Mouse (Mus musculus): ENCODE results near the gene Ugt1a5. TPM values are rescaled to one million over a fixed set of nuclear protein-coding genes. Genes with fewer than 3 reads are reported as not detected.
"Not testable (repeated sequence)": the region's sequence is repeated elsewhere in the genome, so short reads cannot be mapped to it uniquely, and the experiment has no call there.

The Ugt1a5 gene
- polyA plus RNA-seq, 1 experiment from 2014 or later = 0.05 TPM

DNA sequence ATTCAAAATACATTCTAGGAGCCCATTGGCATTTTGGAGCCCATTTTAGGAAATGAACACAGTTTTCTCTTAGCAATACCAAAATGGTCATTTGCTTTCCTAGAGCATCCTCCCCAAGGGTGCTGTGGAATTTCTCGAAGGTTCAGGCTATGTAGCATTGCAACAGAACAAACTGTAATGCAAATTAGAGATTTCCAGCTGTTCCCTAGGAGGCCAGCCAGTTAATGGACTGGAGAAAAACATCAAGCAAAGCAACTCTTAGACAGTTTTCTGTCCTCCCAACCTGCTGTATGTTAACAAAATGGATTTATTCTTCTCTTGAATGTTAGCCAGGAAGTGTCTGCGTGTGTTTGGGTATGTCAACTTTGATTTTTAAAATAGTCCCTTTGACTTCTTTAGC lies 29.2 kb upstream of the Ugt1a5 start:
- Histone ChIP-seq H3K4me2 (ENCODE audit: low read depth, low read length) (no peak overlapping the region), H3K4me3 (ENCODE audit: low read depth, low read length) (no peak overlapping the region), H3K27me3 (ENCODE audit: control insufficient read depth, insufficient read depth, low read depth, low read length) (no peaks in the 10 kb centered on the region), H3K4me1 (ENCODE audit: control insufficient read depth, low read depth, low read length) (peaks cover 6% of the 10 kb centered on the region), H3K9me3 (replicated peaks; ENCODE audit: control insufficient read depth, low read length) (no peaks in the 10 kb centered on the region), H3K27ac (ENCODE audit: low read length) (no peak overlapping the region), H3K36me3 (ENCODE audit: control insufficient read depth, insufficient read depth) (no peaks in the 10 kb centered on the region), H3K9ac (ENCODE audit: low read depth, low read length) (no peak overlapping the region)
- WGBS (ENCODE audit: insufficient replicate concordance) = 51% methylated on average over 2 of the region's 2 CpGs
- no peak for ATAC-seq (ENCODE audit: low read depth)

DNA sequence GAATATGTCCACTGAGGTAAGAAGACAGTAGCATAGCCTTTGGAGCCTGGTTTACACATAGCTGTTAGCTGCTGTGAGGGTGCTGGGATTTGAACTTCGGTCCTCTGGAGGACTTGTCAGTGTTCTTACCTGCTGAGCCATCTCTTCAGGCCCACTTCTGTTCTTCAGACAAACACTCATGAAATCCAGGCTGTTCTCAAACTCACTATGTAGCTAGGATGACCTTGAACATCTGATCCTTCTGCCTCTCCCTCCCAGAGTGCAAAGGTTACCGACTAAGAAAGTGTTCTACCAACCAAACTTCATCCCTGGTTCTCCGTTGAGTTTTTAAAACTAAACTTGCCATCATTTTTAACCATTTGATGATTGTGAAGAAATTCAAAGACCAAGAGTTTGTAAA lies 28.5 kb upstream of the Ugt1a5 start:
- no peaks in the 10 kb centered on the region for H3K36me3 ChIP-seq (ENCODE audit: control insufficient read depth, insufficient read depth)
- no peak for ATAC-seq (ENCODE audit: low read depth)
- no peak overlapping the region for H3K4me3 ChIP-seq (ENCODE audit: low read depth, low read length)
- H3K9ac ChIP-seq (ENCODE audit: low read depth, low read length) = no peak overlapping the region
- peaks cover 6% of the 10 kb centered on the region for H3K4me1 ChIP-seq (ENCODE audit: control insufficient read depth, low read depth, low read length)
- no peak overlapping the region for H3K4me2 ChIP-seq (ENCODE audit: low read depth, low read length)
- WGBS (ENCODE audit: insufficient replicate concordance) = 65% methylated on average over 3 of the region's 3 CpGs
- no peaks in the 10 kb centered on the region for H3K9me3 ChIP-seq (replicated peaks; ENCODE audit: control insufficient read depth, low read length)
- no peak overlapping the region for H3K27ac ChIP-seq (ENCODE audit: low read length)
- H3K27me3 ChIP-seq (ENCODE audit: control insufficient read depth, insufficient read depth, low read depth, low read length) = no peaks in the 10 kb centered on the region

DNA sequence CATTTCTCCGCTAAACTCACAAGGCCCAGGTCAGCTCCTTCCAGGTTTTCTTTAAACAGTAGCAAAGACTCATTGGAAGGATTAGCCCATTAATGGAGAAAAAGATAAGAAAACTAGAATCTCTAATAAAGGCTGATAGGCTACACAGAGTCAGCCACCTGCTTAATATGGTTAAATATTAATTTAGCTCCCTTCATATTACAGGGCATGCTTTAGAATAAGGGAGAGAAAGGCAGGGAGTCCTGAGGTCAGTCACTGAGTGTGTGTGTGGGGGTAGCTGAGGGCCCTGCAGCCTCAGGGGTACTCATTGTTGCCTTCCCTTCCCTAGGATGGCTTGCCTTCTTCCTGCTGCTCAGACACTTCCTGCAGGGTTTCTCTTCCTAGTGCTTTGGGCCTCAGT lies 27.7 kb upstream of the Ugt1a5 start:
- Histone ChIP-seq H3K27me3 (ENCODE audit: control insufficient read depth, insufficient read depth, low read depth, low read length) (no peaks in the 10 kb centered on the region), H3K4me3 (ENCODE audit: low read depth, low read length) (no peak overlapping the region), H3K4me2 (ENCODE audit: low read depth, low read length) (no peak overlapping the region), H3K9ac (ENCODE audit: low read depth, low read length) (no peak overlapping the region), H3K27ac (ENCODE audit: low read length) (no peak overlapping the region), H3K4me1 (ENCODE audit: control insufficient read depth, low read depth, low read length) (peaks cover 6% of the 10 kb centered on the region), H3K36me3 (ENCODE audit: control insufficient read depth, insufficient read depth) (no peaks in the 10 kb centered on the region), H3K9me3 (replicated peaks; ENCODE audit: control insufficient read depth, low read length) (no peaks in the 10 kb centered on the region)
- ATAC-seq (ENCODE audit: low read depth) = no peak
- WGBS (ENCODE audit: insufficient replicate concordance) = 71% methylated on average over 1 of the region's 1 CpGs

DNA sequence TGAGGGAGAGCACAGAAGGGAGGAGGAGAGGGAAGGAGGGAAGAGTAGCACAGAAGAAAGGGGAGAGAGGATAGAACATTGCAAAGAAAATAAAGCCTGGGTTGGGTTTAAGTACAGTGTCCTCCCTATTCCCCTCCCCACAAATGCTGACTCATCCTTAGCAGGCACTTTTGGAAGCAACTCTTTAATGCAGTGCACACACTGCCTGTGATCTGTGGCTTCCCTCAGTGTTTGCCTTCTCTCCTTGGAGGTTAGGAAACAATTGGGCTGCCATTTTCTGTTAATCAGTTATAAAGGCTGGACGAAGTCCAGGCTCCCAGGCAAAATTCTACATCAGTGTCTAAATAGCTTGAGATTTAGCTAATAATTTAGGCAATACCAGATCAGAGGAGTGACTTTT lies 25.3 kb upstream of the Ugt1a5 start:
- H3K27ac ChIP-seq (ENCODE audit: low read length); H3K4me2 ChIP-seq (ENCODE audit: low read depth, low read length); H3K9me3 ChIP-seq (replicated peaks; ENCODE audit: control insufficient read depth, low read length); H3K36me3 ChIP-seq (ENCODE audit: control insufficient read depth, insufficient read depth); H3K27me3 ChIP-seq (ENCODE audit: control insufficient read depth, insufficient read depth, low read depth, low read length); H3K9ac ChIP-seq (ENCODE audit: low read depth, low read length); H3K4me3 ChIP-seq (ENCODE audit: low read depth, low read length); H3K4me1 ChIP-seq (ENCODE audit: control insufficient read depth, low read depth, low read length): not testable (repeated sequence)
- WGBS (ENCODE audit: insufficient replicate concordance) = 20% methylated on average over 1 of the region's 1 CpGs
- ATAC-seq (ENCODE audit: low read depth) = peak; percentile 96

DNA sequence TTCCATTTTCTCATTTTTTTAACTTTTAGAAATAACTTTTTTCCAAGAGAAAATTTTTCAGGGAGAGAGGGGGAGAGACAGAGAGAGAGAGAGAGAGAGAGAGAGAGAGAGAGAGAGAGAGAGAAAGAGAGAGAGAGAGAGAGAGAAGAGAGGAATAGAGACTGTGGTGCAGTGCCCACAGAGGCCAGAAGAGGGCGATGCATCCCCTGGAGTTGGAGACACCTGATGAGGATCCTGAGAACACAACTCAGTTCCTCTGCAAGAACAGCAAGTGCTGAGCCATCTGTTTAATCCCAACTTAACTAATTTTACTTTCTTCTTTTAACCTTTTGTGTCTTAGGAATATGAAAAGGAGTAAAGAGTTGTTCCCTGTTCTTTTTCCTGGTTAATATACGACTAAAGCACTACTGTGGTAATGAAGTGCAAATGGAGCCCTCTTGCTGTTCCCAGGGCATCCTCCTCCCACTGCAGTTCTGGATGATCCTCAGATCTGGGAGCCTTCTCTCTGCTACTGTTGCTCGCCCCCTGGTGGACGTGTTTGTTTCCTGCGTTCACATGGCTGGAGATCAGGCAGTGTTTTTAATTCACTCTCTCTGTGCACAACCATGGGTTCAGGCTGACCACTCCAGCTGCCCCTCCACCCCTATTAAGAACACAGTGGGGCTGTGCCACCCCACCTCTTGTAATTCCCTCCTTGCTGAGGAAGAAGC lies 21.7 kb upstream of the Ugt1a5 start:
- ATAC-seq (ENCODE audit: low read depth); H3K4me3 ChIP-seq (ENCODE audit: low read depth, low read length); H3K27me3 ChIP-seq (ENCODE audit: control insufficient read depth, insufficient read depth, low read depth, low read length); H3K4me1 ChIP-seq (ENCODE audit: control insufficient read depth, low read depth, low read length); H3K9ac ChIP-seq (ENCODE audit: low read depth, low read length); H3K27ac ChIP-seq (ENCODE audit: low read length); H3K36me3 ChIP-seq (ENCODE audit: control insufficient read depth, insufficient read depth); H3K4me2 ChIP-seq (ENCODE audit: low read depth, low read length); H3K9me3 ChIP-seq (replicated peaks; ENCODE audit: control insufficient read depth, low read length): not testable (repeated sequence)
- WGBS (ENCODE audit: insufficient replicate concordance) = 3% methylated on average over 5 of the region's 5 CpGs

DNA sequence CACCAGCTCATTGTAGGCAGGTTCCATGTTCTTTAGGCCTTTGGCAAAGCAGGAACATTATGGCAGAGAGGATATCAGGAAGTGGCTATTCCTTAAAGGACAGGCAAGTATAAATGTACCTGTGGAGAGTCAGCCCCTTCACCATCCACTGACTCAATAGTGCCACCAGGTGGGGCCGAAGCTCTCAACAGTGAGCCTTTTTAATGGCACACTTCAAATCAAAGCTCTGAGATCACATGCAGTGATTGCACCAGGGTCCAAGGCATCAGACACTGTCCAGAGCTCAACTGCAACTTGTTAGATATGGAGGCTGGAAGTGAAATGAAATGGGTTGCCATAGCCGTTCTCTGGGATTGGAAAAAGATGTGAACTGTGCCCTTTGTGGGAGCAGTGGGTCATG lies 20.5 kb upstream of the Ugt1a5 start:
- not testable (repeated sequence) for H3K27ac ChIP-seq (ENCODE audit: low read length); H3K36me3 ChIP-seq (ENCODE audit: control insufficient read depth, insufficient read depth); H3K9me3 ChIP-seq (replicated peaks; ENCODE audit: control insufficient read depth, low read length); H3K9ac ChIP-seq (ENCODE audit: low read depth, low read length); H3K4me1 ChIP-seq (ENCODE audit: control insufficient read depth, low read depth, low read length); ATAC-seq (ENCODE audit: low read depth); H3K27me3 ChIP-seq (ENCODE audit: control insufficient read depth, insufficient read depth, low read depth, low read length); H3K4me3 ChIP-seq (ENCODE audit: low read depth, low read length); H3K4me2 ChIP-seq (ENCODE audit: low read depth, low read length)
- WGBS (ENCODE audit: insufficient replicate concordance) = 49% methylated on average over 2 of the region's 2 CpGs

DNA sequence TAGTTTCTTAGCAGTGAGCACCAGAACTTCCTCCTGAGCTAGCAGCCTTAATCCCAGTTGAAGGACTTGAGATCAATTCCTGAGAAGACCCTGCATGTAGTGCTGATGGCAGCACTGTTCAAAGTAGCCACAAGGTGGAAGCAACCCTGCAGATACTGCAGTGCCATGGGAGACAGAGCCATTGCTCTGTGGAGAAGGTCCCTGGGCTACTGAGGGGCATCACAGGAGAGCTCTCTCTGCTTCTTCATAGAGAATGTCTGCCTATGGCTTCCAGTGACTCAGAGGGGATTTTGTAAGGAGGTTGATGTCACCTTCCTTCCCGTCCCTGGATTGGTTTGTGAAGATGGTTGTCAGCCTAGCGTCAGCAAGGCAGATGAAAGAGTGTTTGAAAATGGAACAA lies 15.7 kb upstream of the Ugt1a5 start:
- H3K36me3 ChIP-seq (ENCODE audit: control insufficient read depth, insufficient read depth); H3K4me2 ChIP-seq (ENCODE audit: low read depth, low read length); H3K27ac ChIP-seq (ENCODE audit: low read length); H3K9me3 ChIP-seq (replicated peaks; ENCODE audit: control insufficient read depth, low read length); H3K9ac ChIP-seq (ENCODE audit: low read depth, low read length); ATAC-seq (ENCODE audit: low read depth); H3K4me3 ChIP-seq (ENCODE audit: low read depth, low read length); H3K27me3 ChIP-seq (ENCODE audit: control insufficient read depth, insufficient read depth, low read depth, low read length); H3K4me1 ChIP-seq (ENCODE audit: control insufficient read depth, low read depth, low read length): not testable (repeated sequence)
- WGBS (ENCODE audit: insufficient replicate concordance) = 81% methylated on average over 2 of the region's 2 CpGs

DNA sequence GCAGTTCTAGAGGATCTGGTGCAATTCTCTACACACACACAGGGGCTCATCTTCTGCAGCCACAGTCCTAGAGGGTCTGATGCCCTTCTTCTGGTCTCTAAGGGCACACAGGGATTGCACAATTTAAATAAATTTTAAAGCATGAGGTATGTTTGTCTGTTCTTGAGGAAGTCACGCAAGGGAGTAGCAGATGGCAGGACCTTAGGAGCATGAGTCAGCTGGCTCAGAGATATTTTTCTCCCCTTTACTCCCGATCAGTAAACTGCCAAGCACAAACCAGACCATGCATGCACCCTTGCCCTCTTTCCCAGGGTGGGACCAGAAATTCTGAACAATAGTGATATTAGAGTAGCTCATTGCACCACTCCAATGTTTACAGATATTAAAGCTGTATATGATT lies 7.4 kb upstream of the Ugt1a5 start:
- no peak for ATAC-seq (ENCODE audit: low read depth)
- WGBS (ENCODE audit: insufficient replicate concordance) = 46% methylated on average over 2 of the region's 2 CpGs

DNA sequence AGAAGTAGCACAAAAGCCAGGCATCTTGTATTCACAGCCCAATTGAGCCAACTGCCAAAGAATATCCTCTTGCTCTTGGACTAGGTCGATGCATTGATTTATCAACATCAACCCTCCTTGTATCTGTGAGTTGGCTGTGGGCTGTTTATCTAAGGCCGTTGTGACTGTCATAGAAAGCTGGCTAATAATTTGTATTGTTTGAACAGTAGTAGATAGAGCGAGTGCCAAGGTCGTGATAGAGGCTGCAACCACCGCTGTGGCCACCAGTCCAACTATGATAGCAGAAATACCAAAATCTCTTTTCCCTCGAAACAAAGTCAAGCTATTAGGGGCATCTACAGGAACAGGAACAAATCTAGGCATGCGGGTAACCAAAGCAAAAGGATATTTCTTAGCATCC lies 6.4 kb downstream of the Ugt1a5 start:
- not testable (repeated sequence) for H3K4me3 ChIP-seq (ENCODE audit: low read depth, low read length); ATAC-seq (ENCODE audit: low read depth)
- 70% methylated on average over 5 of the region's 7 CpGs for WGBS (ENCODE audit: insufficient replicate concordance)

More for the DNA sequence above, 7.4 kb upstream of the Ugt1a5 start:
- H3K4me2 ChIP-seq (ENCODE audit: low read depth, low read length) = no peak overlapping the region
- no peak overlapping the region for H3K27ac ChIP-seq (ENCODE audit: low read length)
- H3K36me3 ChIP-seq (ENCODE audit: control insufficient read depth, insufficient read depth) = no peaks in the 10 kb centered on the region
- no peaks in the 10 kb centered on the region for H3K4me1 ChIP-seq (ENCODE audit: control insufficient read depth, low read depth, low read length)
- H3K9me3 ChIP-seq (replicated peaks; ENCODE audit: control insufficient read depth, low read length) = no peaks in the 10 kb centered on the region
- no peaks in the 10 kb centered on the region for H3K27me3 ChIP-seq (ENCODE audit: control insufficient read depth, insufficient read depth, low read depth, low read length)
- no peak overlapping the region for H3K4me3 ChIP-seq (ENCODE audit: low read depth, low read length)
- H3K9ac ChIP-seq (ENCODE audit: low read depth, low read length) = no peak overlapping the region

More for the DNA sequence above, 6.4 kb downstream of the Ugt1a5 start:
- H3K36me3 ChIP-seq (ENCODE audit: control insufficient read depth, insufficient read depth); H3K9ac ChIP-seq (ENCODE audit: low read depth, low read length); H3K4me1 ChIP-seq (ENCODE audit: control insufficient read depth, low read depth, low read length); H3K9me3 ChIP-seq (replicated peaks; ENCODE audit: control insufficient read depth, low read length); H3K4me2 ChIP-seq (ENCODE audit: low read depth, low read length); H3K27me3 ChIP-seq (ENCODE audit: control insufficient read depth, insufficient read depth, low read depth, low read length); H3K27ac ChIP-seq (ENCODE audit: low read length): not testable (repeated sequence)

Measured in liver, embryonic 16.5 days (tissue).